Mouse (Mus musculus): ENCODE results near the gene Armh3.

Gene Armh3

DNA sequence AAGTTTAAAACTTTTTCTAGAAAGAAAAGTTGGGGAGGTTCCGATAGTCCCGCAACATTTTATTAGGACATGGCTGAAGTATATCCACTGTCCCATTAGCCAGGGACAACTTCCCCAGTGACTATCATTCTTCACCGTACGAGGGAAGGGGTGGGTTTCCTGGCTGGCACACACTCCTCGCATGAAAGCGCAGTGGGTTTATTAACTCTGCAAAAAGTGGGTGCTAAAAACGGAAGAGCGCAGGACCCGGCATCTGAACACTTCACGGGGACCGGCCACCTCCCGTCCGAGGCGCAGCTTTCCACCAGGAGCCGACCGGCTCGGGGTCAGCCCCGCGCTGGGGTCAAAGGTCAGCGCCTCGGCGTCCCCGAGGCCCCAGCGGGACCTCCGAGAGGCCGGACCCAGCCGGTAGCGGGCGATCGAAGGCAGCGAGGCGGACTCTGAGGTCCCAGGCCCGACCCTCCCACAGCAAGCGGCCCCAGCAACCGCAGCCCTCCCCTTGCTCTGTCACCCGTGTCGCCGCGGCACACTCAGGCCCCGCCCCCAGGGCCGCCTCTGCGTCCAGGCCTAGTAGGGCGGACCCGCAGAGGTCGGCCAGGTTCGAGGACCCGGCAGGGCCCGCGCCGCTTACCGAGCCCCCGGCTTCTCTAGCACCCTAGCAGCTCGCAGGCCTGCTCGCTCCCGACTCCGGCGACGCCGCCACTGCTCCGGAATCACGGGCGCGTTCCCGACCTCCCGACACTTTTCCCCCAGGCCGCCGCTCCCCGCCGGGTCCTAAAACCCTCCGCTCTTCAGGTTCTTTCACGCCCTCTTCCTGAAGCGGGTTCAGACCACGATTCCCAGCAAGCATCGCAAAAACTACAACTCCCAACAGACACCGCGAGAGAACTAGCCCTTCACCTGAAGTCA, at the start of gene Armh3:
Gene Armh3, minus strand, starts transcription at position 704 of the 909 bp plus-strand sequence.
- CTCF ChIA-PET: interaction anchor here in 3 of 4 experiments (0.6 to 1.0 kb wide), 6 partner anchors 16 to 871 kb away, joined by 3 to 4 read pairs (median 3); no protein-coding TSS in a partner anchor
- POLR2A ChIA-PET: interaction anchor here in 2 of 4 experiments (0.5 to 1.7 kb wide), 11 partner anchors 9 to 1111 kb away, joined by 3 to 10 read pairs (median 3); partner anchors contain the start of genes Kcnip2 (in 1 of the 2) and Ldb1 (in 1 of the 2)

DNA sequence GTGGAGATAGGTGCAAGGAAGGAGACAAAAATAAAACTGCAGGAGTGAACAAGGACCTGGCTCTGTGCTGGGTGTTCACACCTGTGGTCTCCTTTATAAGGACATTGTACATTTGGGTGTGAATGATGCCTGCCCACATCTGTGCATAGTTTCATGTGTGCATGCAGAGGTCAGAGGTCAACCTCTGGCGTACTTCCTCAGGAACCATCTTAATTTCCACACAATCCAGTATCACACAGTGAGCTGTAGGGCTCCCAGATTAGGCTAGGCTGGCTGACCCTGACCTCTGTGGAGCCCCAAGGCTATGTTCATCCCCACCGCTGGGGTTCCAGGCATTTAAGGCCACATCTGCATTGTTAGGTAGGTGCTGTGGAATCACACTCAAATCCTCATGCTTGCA, 49.1 kb upstream of the Armh3 start:
- ChIA-PET CTCF (interaction anchor here (0.6 to 2.9 kb wide), 6 partner anchors 8 to 749 kb away, joined by 4 to 8 read pairs (median 6); no protein-coding TSS in a partner anchor), POLR2A (interaction anchor here (0.5 to 6.6 kb wide), 38 partner anchors 8 to 820 kb away, joined by 3 to 275 read pairs (median 4); partner anchors contain the start of genes Nolc1 (in 2 of the 4), Actr1a (in 1 of the 4), Hps6 (in 1 of the 4) and Kcnip2 (in 1 of the 4))

DNA sequence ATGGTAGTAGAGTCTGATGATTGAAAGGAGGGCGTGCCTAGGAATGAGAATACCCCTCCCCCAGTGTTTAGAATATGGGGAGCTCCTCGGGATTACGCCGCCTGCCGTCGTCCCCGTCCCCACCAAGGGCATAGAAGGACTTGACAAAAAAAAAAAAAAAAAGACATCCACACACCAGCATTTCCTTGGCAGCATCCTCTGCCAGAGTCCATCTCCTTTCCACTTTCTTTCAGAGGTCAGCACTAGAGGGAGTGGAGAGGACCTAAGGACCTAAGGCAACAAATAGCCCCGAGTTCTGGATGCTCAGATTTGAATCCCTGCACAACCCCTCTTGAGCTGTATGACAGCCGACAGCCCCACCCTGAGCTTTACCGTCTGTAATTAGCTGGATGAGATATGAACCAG, 48.3 kb upstream of the Armh3 start:
- ChIA-PET CTCF (interaction anchor here (0.6 to 2.9 kb wide), 16 partner anchors 8 to 503 kb away, joined by 3 to 9 read pairs (median 5); partner anchors contain the start of gene Nfkb2 (in 1 of the 4)), POLR2A (interaction anchor here (0.6 to 6.6 kb wide), 46 partner anchors 8 to 811 kb away, joined by 3 to 275 read pairs (median 4); partner anchors contain the start of genes Nolc1 (in 3 of the 4), Hps6 (in 2 of the 4), Actr1a (in 1 of the 4) and Gbf1 (in 1 of the 4))

DNA sequence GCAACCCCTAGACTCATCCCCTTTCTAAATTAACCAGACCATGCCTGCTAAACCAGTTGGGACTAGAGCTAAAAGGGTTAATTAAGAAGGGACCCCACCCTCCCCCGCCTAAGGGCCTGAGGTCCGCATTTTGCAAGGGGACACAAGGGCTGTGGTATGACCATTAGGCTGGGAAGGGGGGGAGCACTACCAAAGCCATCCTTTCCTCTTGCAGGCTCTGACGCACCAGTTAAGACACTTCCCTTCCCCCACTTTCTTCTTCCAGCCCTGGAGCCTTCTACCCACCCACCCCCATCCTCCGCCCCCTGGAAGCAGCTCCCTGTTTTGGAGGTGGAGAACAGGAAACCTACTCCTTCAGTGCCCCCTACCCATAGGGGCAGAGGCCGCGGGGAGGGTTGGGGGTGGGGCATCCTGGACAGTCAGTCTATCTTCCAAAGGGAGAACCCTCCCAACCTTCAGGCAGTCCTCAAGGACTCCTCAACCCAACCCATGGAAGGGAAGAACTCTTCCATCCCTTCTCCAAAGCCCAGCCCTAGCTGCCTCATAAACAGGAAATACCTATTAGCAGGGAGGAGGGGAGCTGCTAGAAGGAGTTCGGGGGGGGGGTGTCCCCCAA, 47.5 kb upstream of the Armh3 start:
- ChIA-PET CTCF (interaction anchor here (0.5 to 2.9 kb wide), 29 partner anchors 7 to 1396 kb away, joined by 3 to 9 read pairs (median 4); partner anchors contain the start of genes Nfkb2 (in 1 of the 4) and Sufu (in 1 of the 4)), POLR2A (interaction anchor here (0.5 to 6.6 kb wide), 56 partner anchors 8 to 1770 kb away, joined by 3 to 275 read pairs (median 4); partner anchors contain the start of genes Nolc1 (in 4 of the 4), Hps6 (in 2 of the 4), Armh3 (in 1 of the 4) and Fbxl15 (in 1 of the 4))

DNA sequence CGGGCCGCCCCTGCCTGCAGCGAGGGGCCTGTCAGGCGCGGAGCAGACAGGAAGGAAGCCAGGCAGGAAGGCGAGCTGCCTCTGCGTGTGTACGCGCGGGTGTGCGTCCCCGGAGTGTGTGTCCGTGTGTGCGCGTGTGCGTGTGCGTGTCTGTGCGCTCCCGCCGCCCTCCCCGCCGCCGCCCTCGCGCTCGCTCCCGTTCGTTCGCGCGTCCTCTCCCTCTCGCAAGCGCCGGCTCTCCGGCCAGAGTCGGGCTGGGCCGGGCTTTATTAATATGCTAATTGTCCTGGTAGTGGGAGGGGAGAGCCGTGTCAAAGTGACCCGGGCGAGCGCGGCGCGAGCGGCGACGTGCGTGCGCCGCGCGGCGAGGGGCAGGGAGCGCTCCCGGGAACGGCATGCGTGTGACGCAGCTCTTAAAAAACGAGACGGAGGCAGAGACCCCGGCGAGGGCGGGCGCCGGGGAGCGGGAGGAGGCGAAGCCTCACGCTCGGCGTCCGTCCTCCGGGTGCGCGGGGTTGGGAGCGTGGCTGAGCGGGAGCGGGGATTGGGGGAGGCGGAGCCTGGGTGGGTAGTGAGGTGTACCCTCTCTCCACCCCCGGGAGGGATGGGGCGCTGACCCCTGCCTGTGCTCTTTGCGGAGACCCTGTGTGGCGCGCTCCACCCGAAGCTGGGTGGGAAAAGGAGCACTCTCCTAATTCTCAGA, 46.9 kb upstream of the Armh3 start, which contains the start of gene Ldb1:
Gene Ldb1, minus strand, starts transcription at position 222 of the 703 bp plus-strand sequence.
- CTCF ChIA-PET: interaction anchor here in 3 of 4 experiments (0.7 to 2.9 kb wide), 15 partner anchors 8 to 1397 kb away, joined by 3 to 9 read pairs (median 4); partner anchors contain the start of genes Nfkb2 (in 1 of the 3) and Sufu (in 1 of the 3)
- POLR2A ChIA-PET: interaction anchor here (0.5 to 6.6 kb wide), 32 partner anchors 8 to 653 kb away, joined by 3 to 275 read pairs (median 6); partner anchors contain the start of genes Nolc1 (in 3 of the 4), Hps6 (in 2 of the 4), Armh3 (in 1 of the 4) and Fbxl15 (in 1 of the 4)

DNA sequence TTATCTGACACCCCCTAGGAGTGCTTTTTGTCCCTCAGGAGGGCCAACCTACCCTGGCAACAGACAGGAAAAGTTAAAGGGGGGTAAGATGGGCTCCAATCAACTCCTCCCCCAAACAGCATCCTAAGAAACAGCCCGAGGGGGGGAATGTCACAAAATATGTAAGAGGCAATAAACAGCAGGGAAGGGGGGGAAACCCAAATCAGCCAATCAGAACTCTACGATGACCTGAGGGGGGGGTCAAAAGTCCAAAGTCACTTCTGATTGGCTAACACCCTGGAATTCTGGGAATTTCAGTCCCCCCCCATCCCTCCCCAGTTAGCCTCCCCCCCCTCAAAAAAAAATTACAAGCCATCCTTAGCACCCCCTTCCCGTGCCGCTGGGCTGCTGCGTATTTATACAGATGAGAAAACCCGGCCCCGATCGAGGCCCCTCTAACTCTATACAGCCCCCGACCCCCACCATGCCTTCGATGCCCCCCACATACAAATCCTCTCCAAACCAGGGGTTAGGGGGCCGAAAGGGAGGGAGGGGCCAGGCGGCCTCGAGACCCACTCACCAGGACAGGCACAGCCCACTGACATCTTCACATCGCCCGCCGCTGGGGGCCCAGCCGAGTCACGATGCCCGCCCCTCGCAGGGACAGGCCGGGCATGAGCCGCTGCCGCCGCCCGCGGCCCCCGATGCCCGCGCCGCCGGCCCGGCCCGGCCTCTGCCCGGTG, 46.1 kb upstream of the Armh3 start, which contains the start of gene Pprc1:
Gene Pprc1, plus strand, starts transcription at position 616 of the 722 bp plus-strand sequence.
- POLR2A ChIA-PET: interaction anchor here (0.8 to 9.0 kb wide), 24 partner anchors 7 to 257 kb away, joined by 3 to 275 read pairs (median 10); partner anchors contain the start of genes Nolc1 (in 3 of the 4) and Armh3 (in 1 of the 4)
- CTCF ChIA-PET: interaction anchor here in 2 of 4 experiments (0.6 to 2.1 kb wide), 5 partner anchors 7 to 751 kb away, joined by 3 to 9 read pairs (median 3); no protein-coding TSS in a partner anchor

DNA sequence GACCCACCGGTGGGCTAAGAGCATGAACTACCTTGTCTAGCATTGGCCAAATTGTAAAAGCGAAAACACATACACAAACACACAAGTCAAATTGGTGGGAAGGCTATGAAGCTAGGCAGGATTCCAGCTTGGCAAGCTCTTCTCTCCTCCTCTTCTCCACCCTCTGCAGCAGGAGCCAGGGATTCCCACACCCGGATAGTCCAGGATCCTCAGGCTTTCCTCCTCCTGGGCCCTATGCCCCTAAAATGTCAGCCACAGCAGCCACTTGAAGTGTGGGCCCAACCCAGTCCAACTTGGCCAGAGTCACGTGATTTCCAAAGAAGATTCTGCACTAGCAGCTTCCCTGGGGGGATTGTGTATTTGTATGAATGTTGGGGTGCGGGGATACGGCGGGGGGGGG, 45.1 kb upstream of the Armh3 start:
- ChIA-PET CTCF (interaction anchor here in 2 of 4 experiments (0.6 to 0.7 kb wide), 3 partner anchors 227 to 749 kb away, joined by 3 to 5 read pairs (median 4); no protein-coding TSS in a partner anchor), POLR2A (interaction anchor here (0.6 to 9.0 kb wide), 13 partner anchors 9 to 682 kb away, joined by 3 to 135 read pairs (median 5); partner anchors contain the start of genes Gbf1 (in 1 of the 4) and Nolc1 (in 1 of the 4))

DNA sequence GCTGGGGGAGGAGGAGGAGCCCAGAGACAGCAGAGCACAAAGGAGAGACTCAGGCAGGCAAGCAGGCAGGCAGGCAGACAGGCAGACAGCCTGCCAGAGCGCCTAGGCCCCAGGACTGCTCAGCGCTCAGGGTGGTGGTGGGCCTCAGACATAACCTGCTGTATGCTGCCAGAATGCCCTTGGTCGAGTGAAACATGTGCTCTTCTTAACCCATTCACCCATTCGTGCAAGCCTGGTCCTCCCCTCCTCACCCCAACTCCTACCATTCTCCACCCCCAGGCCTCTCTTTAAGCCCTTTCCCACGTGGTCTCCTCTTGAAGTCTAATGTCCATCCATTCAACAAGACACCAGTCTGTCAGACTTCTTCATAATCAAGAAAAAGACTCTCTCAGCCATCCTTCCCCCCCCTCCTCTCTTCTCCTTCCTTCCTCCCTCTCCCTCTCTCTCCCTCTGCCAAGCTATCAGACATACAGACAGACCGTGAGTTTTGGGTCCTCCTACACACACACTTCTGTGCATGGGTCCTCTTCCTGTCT, 44.3 kb upstream of the Armh3 start:
- ChIA-PET POLR2A (interaction anchor here in 2 of 4 experiments (0.6 to 10.9 kb wide), 9 partner anchors 10 to 948 kb away, joined by 3 to 154 read pairs (median 6); partner anchors contain the start of genes Armh3 (in 1 of the 2) and Nolc1 (in 1 of the 2)), CTCF (interaction anchor here in 2 of 4 experiments (0.6 to 1.0 kb wide), 3 partner anchors 15 to 468 kb away, joined by 3 read pairs; no protein-coding TSS in a partner anchor)

DNA sequence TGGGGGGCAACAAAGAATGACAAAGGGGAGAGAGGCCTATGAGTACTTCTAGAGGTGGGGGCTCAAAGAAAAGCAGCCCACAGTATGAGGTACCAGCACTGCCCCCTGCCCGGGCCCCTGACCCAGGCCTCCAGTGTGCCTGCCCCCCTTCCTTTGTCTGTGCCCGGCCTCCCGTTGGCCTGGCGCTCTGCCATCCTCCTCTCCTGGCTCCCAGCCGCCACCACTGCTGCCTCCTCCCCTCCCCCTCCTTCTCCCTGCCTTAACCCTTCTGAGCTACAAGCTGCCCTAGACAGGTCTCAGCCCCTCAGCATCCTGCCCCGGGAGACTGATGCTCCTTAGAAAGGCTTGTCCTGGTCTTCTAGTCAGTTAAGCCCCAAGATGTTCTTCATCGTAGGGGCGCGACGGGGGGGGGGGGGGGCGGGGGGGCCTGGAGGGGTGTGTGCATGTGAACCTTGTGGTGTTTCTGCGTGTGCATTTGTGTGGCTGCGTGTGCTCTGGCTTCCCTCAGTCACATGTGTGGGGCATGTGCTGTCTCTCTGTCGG, 43.7 kb upstream of the Armh3 start:
- CTCF ChIA-PET: interaction anchor here in 2 of 4 experiments (0.5 to 1.0 kb wide), 5 partner anchors 15 to 468 kb away, joined by 3 to 10 read pairs (median 3); no protein-coding TSS in a partner anchor
- POLR2A ChIA-PET: interaction anchor here in 2 of 4 experiments (0.6 to 10.9 kb wide), 6 partner anchors 10 to 949 kb away, joined by 3 to 154 read pairs (median 5); partner anchors contain the start of genes Armh3 (in 1 of the 2) and Nolc1 (in 1 of the 2)

DNA sequence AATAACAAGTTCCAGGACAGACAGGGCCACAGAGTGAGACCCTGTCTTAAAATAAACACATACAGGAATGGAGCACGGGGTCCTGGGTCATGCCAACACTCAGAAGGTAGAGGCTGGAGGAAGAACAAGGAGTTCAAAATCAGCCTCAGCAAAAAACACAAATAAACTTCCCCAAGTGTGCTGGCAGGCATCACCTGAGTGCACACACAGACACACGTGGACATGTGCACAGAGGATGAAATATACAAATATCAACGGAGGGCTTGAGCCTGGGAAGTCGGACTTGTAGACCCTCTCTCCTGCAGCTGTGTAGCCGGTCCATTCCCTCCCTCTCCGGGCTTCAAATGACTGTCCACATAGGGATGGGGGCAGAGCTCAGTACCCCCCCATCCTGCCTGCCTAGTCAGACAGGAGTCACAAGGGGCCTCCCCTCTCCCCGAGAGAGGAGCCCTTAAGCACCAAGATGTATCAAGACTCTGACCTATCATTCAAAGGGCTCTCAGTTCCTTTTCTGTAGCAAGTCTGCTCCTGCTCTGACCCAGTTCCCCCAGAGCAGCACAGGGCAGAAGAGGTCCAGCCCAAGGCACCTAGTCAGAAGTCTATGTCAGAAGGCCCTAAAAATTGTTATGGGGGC, 43.1 kb upstream of the Armh3 start:
- ChIA-PET POLR2A (interaction anchor here in 2 of 4 experiments (0.6 to 10.9 kb wide), 6 partner anchors 9 to 31 kb away, joined by 3 to 154 read pairs (median 28); partner anchors contain the start of gene Nolc1 (in 1 of the 2)), CTCF (interaction anchor here in 2 of 4 experiments (0.5 to 1.0 kb wide), 4 partner anchors 34 to 467 kb away, joined by 3 to 10 read pairs (median 4); no protein-coding TSS in a partner anchor)

DNA sequence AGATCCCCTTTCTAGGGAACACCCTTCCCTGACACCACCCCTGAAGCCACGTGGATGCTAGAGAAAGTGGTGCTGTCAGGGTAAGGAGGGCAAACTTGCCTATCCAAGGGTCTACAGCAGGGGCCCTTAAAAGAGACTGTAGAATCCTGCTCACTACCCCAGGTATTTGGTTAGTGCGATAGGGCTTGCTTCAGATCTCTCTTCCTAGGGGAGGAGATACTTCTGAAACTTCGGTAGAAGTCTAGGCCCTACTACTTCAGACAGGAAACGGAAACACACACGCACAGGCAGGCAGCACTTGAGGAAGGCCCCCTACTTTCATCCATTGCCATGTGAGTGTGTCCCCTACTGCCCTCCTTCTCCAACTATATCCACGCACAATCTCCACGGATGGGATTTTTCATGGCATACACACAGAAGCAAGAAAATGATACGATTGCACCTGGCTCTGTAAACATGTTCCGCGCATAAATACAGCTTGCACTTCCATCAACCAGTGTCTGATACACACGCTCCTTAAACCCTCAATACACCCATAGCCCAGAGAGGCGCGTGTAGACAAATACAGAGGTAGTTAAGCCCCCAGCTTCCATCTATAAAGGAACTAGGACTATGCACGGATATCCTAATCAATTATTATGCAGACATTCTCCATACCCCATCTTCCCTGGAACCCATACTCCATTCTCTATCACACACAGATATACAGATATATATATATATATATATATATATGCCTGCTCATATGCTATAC, 42.0 kb upstream of the Armh3 start:
- ChIA-PET POLR2A (interaction anchor here (0.5 to 10.9 kb wide), 30 partner anchors 6 to 380 kb away, joined by 3 to 154 read pairs (median 4); partner anchors contain the start of genes Nolc1 (in 2 of the 4), Fbxl15 (in 1 of the 4), Hps6 (in 1 of the 4) and Ldb1 (in 1 of the 4)), CTCF (interaction anchor here (0.5 to 2.0 kb wide), 9 partner anchors 9 to 761 kb away, joined by 3 to 5 read pairs (median 3); partner anchors contain the start of gene Nfkb2 (in 1 of the 4))

DNA sequence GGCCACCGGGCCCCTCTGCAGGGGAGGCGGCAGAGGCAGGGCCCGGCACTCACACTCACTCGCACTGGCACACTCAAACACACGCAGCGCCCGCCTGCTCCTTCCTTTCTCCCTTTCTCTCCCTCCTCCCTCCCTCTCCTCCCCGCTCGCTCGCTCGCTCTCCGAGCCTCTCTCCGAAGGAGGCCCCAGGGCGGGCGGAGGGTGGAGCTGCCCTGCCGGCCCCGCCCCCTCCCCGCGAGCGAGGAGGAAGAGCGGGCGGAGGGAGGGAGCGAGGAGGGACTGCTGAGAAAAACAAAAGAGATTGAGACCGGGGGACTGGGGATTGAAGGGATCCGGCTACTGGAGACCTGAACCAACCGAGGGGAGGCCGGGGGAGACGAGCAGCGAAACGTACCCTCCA, 41.2 kb upstream of the Armh3 start:
- ChIA-PET POLR2A (interaction anchor here (0.5 to 10.9 kb wide), 31 partner anchors 7 to 381 kb away, joined by 3 to 154 read pairs (median 4); partner anchors contain the start of genes Nolc1 (in 2 of the 4), Fbxl15 (in 1 of the 4), Hps6 (in 1 of the 4) and Ldb1 (in 1 of the 4)), CTCF (interaction anchor here (0.6 to 2.0 kb wide), 7 partner anchors 8 to 761 kb away, joined by 3 to 7 read pairs (median 3); partner anchors contain the start of gene Nfkb2 (in 1 of the 4))

DNA sequence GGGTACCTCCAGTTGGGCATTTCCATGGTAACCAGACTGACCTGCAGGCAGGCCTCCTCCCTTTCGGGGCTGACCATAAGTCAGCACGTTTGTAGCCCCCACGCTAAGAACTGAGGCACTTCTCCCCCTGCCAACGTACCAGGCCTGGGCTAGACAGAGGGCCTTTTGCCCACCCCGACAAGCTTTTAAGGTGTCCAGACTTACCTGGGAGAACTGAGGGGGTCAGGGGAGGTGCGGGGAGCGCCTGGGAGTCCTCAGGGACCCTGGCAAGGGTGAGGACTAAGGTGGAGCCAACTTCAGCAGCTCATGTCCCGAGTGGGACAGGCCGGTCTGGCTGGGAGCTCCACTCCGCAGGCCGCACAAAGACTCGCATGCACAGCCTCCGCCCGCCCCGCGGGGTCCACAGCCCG, 40.6 kb upstream of the Armh3 start:
- POLR2A ChIA-PET: interaction anchor here (0.6 to 10.9 kb wide), 33 partner anchors 8 to 823 kb away, joined by 3 to 154 read pairs (median 4); partner anchors contain the start of genes Nolc1 (in 2 of the 4), Hps6 (in 1 of the 4) and Ldb1 (in 1 of the 4)
- CTCF ChIA-PET: interaction anchor here in 3 of 4 experiments (0.7 to 2.0 kb wide), 7 partner anchors 8 to 266 kb away, joined by 3 to 5 read pairs (median 3); partner anchors contain the start of gene Nfkb2 (in 1 of the 3)

Measured in embryonic stem cell, embryonic (primary cell).